Mouse (Mus musculus) lung, postnatal 4 days (tissue): ENCODE data around the gene 3110082I17Rik.

Experiments used
- DNase-seq, 2 experiments: peaks; one replicate each; pipeline ENCODE4 v3.0.0; 2021

The 3110082I17Rik gene

GRCm38 (mm10) chr5:139449926-139450325, 10.4 kb downstream of the 3110082I17Rik start:
- DNase-seq: no peak

- DNase-seq: peak; percentile 72 to 84
Observed at GRCm38 (mm10) chr5:139449161-139449791, 11.1 kb downstream of the 3110082I17Rik start.

- no peak for DNase-seq
Observed at GRCm38 (mm10) chr5:139448025-139448424, 12.3 kb downstream of the 3110082I17Rik start.

GRCm38 (mm10) chr5:139445258-139445657, 15.1 kb downstream of the 3110082I17Rik start:
- peak in 1 of 2 experiments; percentile 35 for DNase-seq

GRCm38 (mm10) chr5:139442962-139443361, 17.4 kb downstream of the 3110082I17Rik start:
- DNase-seq: no peak

- no peak for DNase-seq
Observed at GRCm38 (mm10) chr5:139442428-139442827, 17.9 kb downstream of the 3110082I17Rik start.

- no peak for DNase-seq
Observed at GRCm38 (mm10) chr5:139441726-139442018, 18.7 kb downstream of the 3110082I17Rik start.

- no peak for DNase-seq
Observed at GRCm38 (mm10) chr5:139440926-139441725, 19.2 kb downstream of the 3110082I17Rik start.

- DNase-seq: no peak
Observed at GRCm38 (mm10) chr5:139440451-139440850, 19.9 kb downstream of the 3110082I17Rik start.

- DNase-seq: no peak
Observed at GRCm38 (mm10) chr5:139438440-139438839, 21.9 kb downstream of the 3110082I17Rik start.

- DNase-seq: no peak
Observed at GRCm38 (mm10) chr5:139437769-139438168, 22.6 kb downstream of the 3110082I17Rik start.

GRCm38 (mm10) chr5:139434940-139435339, 25.4 kb downstream of the 3110082I17Rik start:
- DNase-seq: no peak

- DNase-seq: no peak
Observed at GRCm38 (mm10) chr5:139433842-139434568, 26.3 kb downstream of the 3110082I17Rik start.

- no peak for DNase-seq
Observed at GRCm38 (mm10) chr5:139432747-139433508, 27.4 kb downstream of the 3110082I17Rik start.

- no peak for DNase-seq
Observed at GRCm38 (mm10) chr5:139432333-139432732, 28.0 kb downstream of the 3110082I17Rik start.

- no peak for DNase-seq
Observed at GRCm38 (mm10) chr5:139429818-139430341, 30.4 kb downstream of the 3110082I17Rik start.

- DNase-seq: peak; percentile 41 to 65
Observed at GRCm38 (mm10) chr5:139427989-139428388, 32.3 kb downstream of the 3110082I17Rik start.

- DNase-seq: no peak
Observed at GRCm38 (mm10) chr5:139427001-139427400, 33.3 kb downstream of the 3110082I17Rik start.

- no peak for DNase-seq
Observed at GRCm38 (mm10) chr5:139425198-139425597, 35.1 kb downstream of the 3110082I17Rik start.

- peak; percentile 71 to 80 for DNase-seq
Observed at GRCm38 (mm10) chr5:139423026-139423865, 37.1 kb downstream of the 3110082I17Rik start, which contains the start of gene Gper1. TSS of gene Gper1 (plus strand) at chr5:139423151.

- DNase-seq: no peak
Observed at GRCm38 (mm10) chr5:139418633-139419032, 41.7 kb downstream of the 3110082I17Rik start.

GRCm38 (mm10) chr5:139418110-139418509, 42.2 kb downstream of the 3110082I17Rik start:
- no peak for DNase-seq
